Mouse (Mus musculus) myocyte (in vitro differentiated cells): Measurements from ENCODE around the gene Olfr1366.

ENCODE experiments used
- E2F4 ChIP-seq: IDR thresholded peaks from one replicate; pipeline ENCODE4 v1.6.1; 2011; ENCODE audit warnings: mild to moderate bottlenecking, control low read depth, moderate library complexity; ENCODE audit not compliant: insufficient read depth
- MAX ChIP-seq: IDR thresholded peaks from one replicate; pipeline ENCODE4 v1.6.1; 2011; ENCODE audit warnings: low read depth, mild to moderate bottlenecking, control low read depth
- MYOD1 ChIP-seq, 3 experiments: IDR thresholded peaks; one replicate each; pipeline ENCODE4 v1.6.1; 2011; ENCODE audit warnings: control low read depth in 2 of 3, low read depth in 2 of 3, mild to moderate bottlenecking in 2 of 3, moderate library complexity in 1 of 3; ENCODE audit not compliant: insufficient read length in 2 of 3, control insufficient read depth in 1 of 3
- MYOG ChIP-seq, 3 experiments: IDR thresholded peaks; one replicate each; pipeline ENCODE4 v1.6.1; 2011; ENCODE audit warnings: control low read depth in 2 of 3, low read depth in 2 of 3, mild to moderate bottlenecking in 2 of 3; ENCODE audit not compliant: insufficient read length in 2 of 3, control insufficient read depth in 1 of 3, insufficient read depth in 1 of 3
- POLR2A ChIP-seq: IDR thresholded peaks from one replicate; pipeline ENCODE4 v1.6.1; 2011; ENCODE audit warnings: low read depth, mild to moderate bottlenecking, control low read depth, moderate library complexity; ENCODE audit not compliant: insufficient read length
- POLR2AphosphoS2 ChIP-seq: IDR thresholded peaks from one replicate; pipeline ENCODE4 v1.6.1; 2011; ENCODE audit warnings: low read depth, control low read depth; ENCODE audit not compliant: insufficient read length
- SRF ChIP-seq: IDR thresholded peaks from one replicate; pipeline ENCODE4 v1.6.1; 2011; ENCODE audit warnings: low read depth; ENCODE audit not compliant: control insufficient read depth, insufficient read length
- TCF3 ChIP-seq: IDR thresholded peaks from one replicate; pipeline ENCODE4 v1.6.1; 2011; ENCODE audit warnings: low read depth, control low read depth; ENCODE audit not compliant: insufficient read length

DNA sequence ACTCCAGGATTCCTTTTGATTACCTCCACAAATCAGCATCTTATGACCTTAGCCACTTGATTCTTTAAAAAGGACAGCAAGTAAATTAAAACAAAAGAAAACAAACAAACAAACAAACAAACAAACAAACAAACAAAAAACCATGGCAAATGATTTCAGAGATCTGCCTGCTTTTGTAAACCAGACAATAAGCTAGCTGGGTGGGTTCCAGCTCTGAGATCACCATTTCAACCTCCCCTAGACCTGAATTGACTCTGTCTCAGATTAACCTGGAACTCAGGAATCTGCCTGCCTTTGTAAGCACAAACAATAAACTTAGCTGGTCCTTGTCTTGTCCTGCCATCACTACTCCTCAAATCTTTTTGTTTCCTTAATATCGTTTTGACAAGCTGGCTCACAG is 55.7 kb downstream of the Olfr1366 start:
- TF ChIP-seq MYOD1 (IDR thresholded peaks at IDR 0.05; ENCODE audit: control insufficient read depth in 1 of 3, insufficient read length in 2 of 3, low read depth in 2 of 3) (no peak), POLR2A (no peak), POLR2AphosphoS2 (no peak), E2F4 (no peak), MYOG (IDR thresholded peaks at IDR 0.05; ENCODE audit: control insufficient read depth in 1 of 3, insufficient read depth in 1 of 3, insufficient read length in 2 of 3, low read depth in 2 of 3) (no peak), MAX (no peak), SRF (no peak), TCF3 (no peak)
